Mouse (Mus musculus): ENCODE results near the gene Pdcd4.

The Pdcd4 gene

GRCm38 (mm10) chr19:53880460-53880859 lies 11.6 kb upstream of the Pdcd4 start:
- Histone ChIP-seq H3K4me1 (replicated peaks; ENCODE audit: low read depth, low read length) (peaks cover 7% of the 10 kb centered on the region; the same call in 1 of the 2 replicates), H3K9me3 (ENCODE audit: low read length) (peaks cover 5% of the 10 kb centered on the region), H3K4me3 (replicated peaks; ENCODE audit: low read length) (no peak overlapping the region), H3K27me3 (ENCODE audit: insufficient read depth, low read length) (no peaks in the 10 kb centered on the region), H3K36me3 (ENCODE audit: insufficient read depth, low read length) (no peaks in the 10 kb centered on the region)
- TF ChIP-seq NANOG (IDR thresholded peaks at IDR 0.05; ENCODE audit: borderline replicate concordance, low read length), result no peak
- no peak for TF ChIP-seq POU5F1 (IDR thresholded peaks at IDR 0.05; ENCODE audit: borderline replicate concordance, low read length)
- no peak for TF ChIP-seq CTCF (conservative IDR thresholded peaks at IDR 0.05; ENCODE audit: low read length)

GRCm38 (mm10) chr19:53881786-53882185 lies 10.2 kb upstream of the Pdcd4 start:
- TF ChIP-seq CTCF (conservative IDR thresholded peaks at IDR 0.05; ENCODE audit: low read length), result no peak
- TF ChIP-seq POU5F1 (IDR thresholded peaks at IDR 0.05; ENCODE audit: borderline replicate concordance, low read length), result no peak
- no peak for TF ChIP-seq NANOG (IDR thresholded peaks at IDR 0.05; ENCODE audit: borderline replicate concordance, low read length)
- peaks cover 7% of the 10 kb centered on the region; the same call in 1 of the 2 replicates for H3K4me1 ChIP-seq (replicated peaks; ENCODE audit: low read depth, low read length)

GRCm38 (mm10) chr19:53885450-53885849 lies 6.6 kb upstream of the Pdcd4 start:
- H3K9me3 ChIP-seq (ENCODE audit: low read length), result peaks cover under 1% of the 10 kb centered on the region
- no peaks in the 10 kb centered on the region for H3K36me3 ChIP-seq (ENCODE audit: insufficient read depth, low read length)
- TF ChIP-seq CTCF (conservative IDR thresholded peaks at IDR 0.05; ENCODE audit: low read length), result no peak
- no peak for TF ChIP-seq POU5F1 (IDR thresholded peaks at IDR 0.05; ENCODE audit: borderline replicate concordance, low read length)
- no peak for TF ChIP-seq NANOG (IDR thresholded peaks at IDR 0.05; ENCODE audit: borderline replicate concordance, low read length)
- peaks cover 6% of the 10 kb centered on the region; the same call in 1 of the 2 replicates for H3K4me1 ChIP-seq (replicated peaks; ENCODE audit: low read depth, low read length)
- H3K4me3 ChIP-seq (replicated peaks; ENCODE audit: low read length), result no peak overlapping the region
- no peaks in the 10 kb centered on the region for H3K27me3 ChIP-seq (ENCODE audit: insufficient read depth, low read length)

More at GRCm38 (mm10) chr19:53881786-53882185, 10.2 kb upstream of the Pdcd4 start:
- Histone ChIP-seq H3K9me3 (ENCODE audit: low read length) (peaks cover 5% of the 10 kb centered on the region), H3K27me3 (ENCODE audit: insufficient read depth, low read length) (no peaks in the 10 kb centered on the region), H3K4me3 (replicated peaks; ENCODE audit: low read length) (no peak overlapping the region), H3K36me3 (ENCODE audit: insufficient read depth, low read length) (no peaks in the 10 kb centered on the region)

GRCm38 (mm10) chr19:53886576-53887370 lies 5.3 kb upstream of the Pdcd4 start:
- no peaks in the 10 kb centered on the region for H3K36me3 ChIP-seq (ENCODE audit: insufficient read depth, low read length)
- TF ChIP-seq POU5F1 (IDR thresholded peaks at IDR 0.05; ENCODE audit: borderline replicate concordance, low read length) (no peak), NANOG (IDR thresholded peaks at IDR 0.05; ENCODE audit: borderline replicate concordance, low read length) (no peak), CTCF (conservative IDR thresholded peaks at IDR 0.05; ENCODE audit: low read length) (no peak)
- peaks cover 6% of the 10 kb centered on the region; the same call in 1 of the 2 replicates for H3K4me1 ChIP-seq (replicated peaks; ENCODE audit: low read depth, low read length)
- no peaks in the 10 kb centered on the region for H3K27me3 ChIP-seq (ENCODE audit: insufficient read depth, low read length)
- no peaks in the 10 kb centered on the region for H3K9me3 ChIP-seq (ENCODE audit: low read length)
- H3K4me3 ChIP-seq (replicated peaks; ENCODE audit: low read length), result no peak overlapping the region

- Histone ChIP-seq H3K27me3 (ENCODE audit: insufficient read depth, low read length) (no peaks in the 10 kb centered on the region), H3K4me3 (replicated peaks; ENCODE audit: low read length) (no peak overlapping the region), H3K4me1 (replicated peaks; ENCODE audit: low read depth, low read length) (peaks cover 6% of the 10 kb centered on the region; the same call in 1 of the 2 replicates), H3K36me3 (ENCODE audit: insufficient read depth, low read length) (no peaks in the 10 kb centered on the region), H3K9me3 (ENCODE audit: low read length) (no peaks in the 10 kb centered on the region)
- TF ChIP-seq CTCF (conservative IDR thresholded peaks at IDR 0.05; ENCODE audit: low read length) (no peak), NANOG (IDR thresholded peaks at IDR 0.05; ENCODE audit: borderline replicate concordance, low read length) (no peak), POU5F1 (IDR thresholded peaks at IDR 0.05; ENCODE audit: borderline replicate concordance, low read length) (no peak)
These were observed 4.2 kb upstream of the Pdcd4 start for GRCm38 (mm10) chr19:53887822-53888221.

GRCm38 (mm10) chr19:53888331-53888730 lies 3.7 kb upstream of the Pdcd4 start:
- Histone ChIP-seq H3K9me3 (ENCODE audit: low read length) (no peaks in the 10 kb centered on the region), H3K4me3 (replicated peaks; ENCODE audit: low read length) (no peak overlapping the region), H3K27me3 (ENCODE audit: insufficient read depth, low read length) (no peaks in the 10 kb centered on the region), H3K4me1 (replicated peaks; ENCODE audit: low read depth, low read length) (peaks cover 5% of the 10 kb centered on the region; the same call in 1 of the 2 replicates), H3K36me3 (ENCODE audit: insufficient read depth, low read length) (no peaks in the 10 kb centered on the region)
- TF ChIP-seq CTCF (conservative IDR thresholded peaks at IDR 0.05; ENCODE audit: low read length) (no peak), NANOG (IDR thresholded peaks at IDR 0.05; ENCODE audit: borderline replicate concordance, low read length) (no peak), POU5F1 (IDR thresholded peaks at IDR 0.05; ENCODE audit: borderline replicate concordance, low read length) (no peak)

- Histone ChIP-seq H3K27me3 (ENCODE audit: insufficient read depth, low read length) (no peaks in the 10 kb centered on the region), H3K9me3 (ENCODE audit: low read length) (no peaks in the 10 kb centered on the region), H3K4me3 (replicated peaks; ENCODE audit: low read length) (no peak overlapping the region), H3K36me3 (ENCODE audit: insufficient read depth, low read length) (no peaks in the 10 kb centered on the region), H3K4me1 (replicated peaks; ENCODE audit: low read depth, low read length) (peaks cover 3% of the 10 kb centered on the region; the same call in 1 of the 2 replicates)
- TF ChIP-seq POU5F1 (IDR thresholded peaks at IDR 0.05; ENCODE audit: borderline replicate concordance, low read length), result no peak
- TF ChIP-seq NANOG (IDR thresholded peaks at IDR 0.05; ENCODE audit: borderline replicate concordance, low read length), result no peak
- no peak for TF ChIP-seq CTCF (conservative IDR thresholded peaks at IDR 0.05; ENCODE audit: low read length)
These were observed 2.5 kb upstream of the Pdcd4 start for GRCm38 (mm10) chr19:53889555-53889954.

GRCm38 (mm10) chr19:53890274-53890673 lies 1.8 kb upstream of the Pdcd4 start:
- Histone ChIP-seq H3K27me3 (ENCODE audit: insufficient read depth, low read length) (no peaks in the 10 kb centered on the region), H3K9me3 (ENCODE audit: low read length) (no peaks in the 10 kb centered on the region), H3K4me3 (replicated peaks; ENCODE audit: low read length) (no peak overlapping the region), H3K4me1 (replicated peaks; ENCODE audit: low read depth, low read length) (peaks cover 3% of the 10 kb centered on the region; the same call in 1 of the 2 replicates), H3K36me3 (ENCODE audit: insufficient read depth, low read length) (no peaks in the 10 kb centered on the region)
- TF ChIP-seq CTCF (conservative IDR thresholded peaks at IDR 0.05; ENCODE audit: low read length) (no peak), POU5F1 (IDR thresholded peaks at IDR 0.05; ENCODE audit: borderline replicate concordance, low read length) (no peak), NANOG (IDR thresholded peaks at IDR 0.05; ENCODE audit: borderline replicate concordance, low read length) (no peak)

Data from E14TG2a.4 (cell line).